In the genomic region with DNA sequence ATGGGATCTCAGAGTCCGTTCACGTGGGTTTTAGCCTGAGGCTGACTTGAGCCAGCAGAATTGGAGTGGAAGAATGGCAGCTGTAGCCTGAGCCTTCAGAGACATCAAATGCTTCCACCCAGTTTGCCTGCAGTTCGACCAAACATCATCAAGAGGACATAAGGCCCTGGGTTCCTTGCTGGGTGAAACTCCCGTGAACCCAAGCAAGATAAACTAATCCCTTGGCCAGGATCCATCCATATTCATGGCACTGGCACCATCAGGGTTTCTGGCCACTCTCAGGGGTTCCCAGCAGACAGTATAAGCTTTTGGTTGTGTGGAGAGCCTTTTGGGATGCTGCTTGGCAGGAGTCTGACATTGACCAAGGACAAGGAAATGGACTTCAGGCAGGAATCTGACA, we compare ENCODE assay signal across 21 mouse cellular contexts.
"Had no signal": no experiment of that assay in that cellular context is flagged by ENCODE, and none has a peak within 500 bp of the region (broad histone marks: within the 10 kb centered on the region; RNA-seq: fewer than 3 reads in every experiment).

No protein-coding gene starts in this region.

- DNase-seq: kidney, adult 11 months; kidney, adult 8-10 months; kidney, postnatal 10 days; kidney, postnatal 36 days; layer of hippocampus, postnatal 36 days; liver; lung, adult 18-20 months; lung, postnatal 10 days; lung, postnatal 36 days; right cerebral cortex, postnatal 25 days; spleen, adult 18-20 months; thymus, postnatal 25 days had no signal

- H3K4me3 ChIP-seq: kidney, embryonic 15.5 days; limb, embryonic 10.5 days; limb, embryonic 13.5 days; liver, embryonic 12.5 days; liver, embryonic 15.5 days; lung, embryonic 15.5 days; megakaryocyte, embryonic 14.5 days; midbrain, embryonic 12.5 days; stomach, embryonic 15.5 days had no signal

- H3K27ac ChIP-seq: kidney, embryonic 15.5 days; limb, embryonic 10.5 days; limb, embryonic 13.5 days; liver, embryonic 12.5 days; liver, embryonic 15.5 days; lung, embryonic 15.5 days; midbrain, embryonic 12.5 days; stomach, embryonic 15.5 days had no signal
